Mouse (Mus musculus) neural tube, embryonic 11.5 days (tissue): ENCODE data around the gene Irf3. TPM values are rescaled to one million over a fixed set of nuclear protein-coding genes. Genes with fewer than 3 reads are reported as not detected.

Experiments used
- ATAC-seq: fragments of 200-750 bp; cut with Nextera tagmentation; 2 replicates; pipeline ENCODE4 v1.8.0; 2017; ENCODE audit warnings: moderate number of reproducible peaks, mild to moderate bottlenecking, moderate TSS enrichment, moderate library complexity; ENCODE audit not compliant: insufficient read depth, low FRiP score, low TSS enrichment
- DNase-seq: peaks from one replicate; pipeline ENCODE4 v3.0.0-alpha.2; 2015; ENCODE audit warnings: low spot score
- H3K27ac ChIP-seq: fragments of 300-500 bp; sonication (generic); 2 replicates; pipeline ENCODE4 v1.5.1; 2014; ENCODE audit warnings: low read depth, mild to moderate bottlenecking, low read length
- H3K27me3 ChIP-seq: fragments of 300-500 bp; sonication (generic); 2 replicates; pipeline ENCODE4 v1.6.1; 2014; ENCODE audit warnings: mild to moderate bottlenecking, low read length, mixed read lengths; ENCODE audit not compliant: control insufficient read depth, insufficient read depth
- H3K36me3 ChIP-seq: fragments of 300-500 bp; sonication (generic); 2 replicates; pipeline ENCODE4 v1.6.1; 2014; ENCODE audit warnings: mild to moderate bottlenecking, low read length, moderate library complexity, mixed read lengths; ENCODE audit not compliant: control insufficient read depth, insufficient read depth
- H3K4me1 ChIP-seq: fragments of 300-500 bp; sonication (generic); 2 replicates; pipeline ENCODE4 v1.6.1; 2014; ENCODE audit warnings: low read length, mixed read lengths; ENCODE audit not compliant: control insufficient read depth, insufficient read depth
- H3K4me2 ChIP-seq: fragments of 300-500 bp; sonication (generic); 2 replicates; pipeline ENCODE4 v1.6.1; 2014; ENCODE audit warnings: low read depth, mild to moderate bottlenecking, moderate library complexity
- H3K4me3 ChIP-seq: fragments of 300-500 bp; sonication (generic); 2 replicates; pipeline ENCODE4 v1.5.1; 2014; ENCODE audit warnings: low read depth, low read length
- H3K9ac ChIP-seq: fragments of 300-500 bp; sonication (generic); 2 replicates; pipeline ENCODE4 v1.6.1; 2014; ENCODE audit warnings: mild to moderate bottlenecking, low read length
- H3K9me3 ChIP-seq: fragments of 300-500 bp; sonication (generic); 2 replicates; pipeline ENCODE4 v1.6.1; 2016; ENCODE audit warnings: low read length; ENCODE audit not compliant: control insufficient read depth
- WGBS: fragments of 180-500 bp; shearing (Covaris S2); extraction: QIAGEN DNeasy Blood & Tissue Kit; methylation state at CpG from one replicate; pipeline ENCODE4 v1.1.7; 2014; 5-methylcytosine and 5-hydroxymethylcytosine counted together
- polyA plus RNA-seq: library from polyadenylated mRNA; unstranded; fragments of >200 nt; fragmentation: Nextera tagmentation; extraction: Ambion mirVana; gene quantifications from 2 replicates; pipeline ENCODE4 v1.2.1, GENCODE M21; 2014

Irf3 gene
- polyA plus RNA-seq, 1 experiment from 2014 or later: 72.3 TPM

DNA sequence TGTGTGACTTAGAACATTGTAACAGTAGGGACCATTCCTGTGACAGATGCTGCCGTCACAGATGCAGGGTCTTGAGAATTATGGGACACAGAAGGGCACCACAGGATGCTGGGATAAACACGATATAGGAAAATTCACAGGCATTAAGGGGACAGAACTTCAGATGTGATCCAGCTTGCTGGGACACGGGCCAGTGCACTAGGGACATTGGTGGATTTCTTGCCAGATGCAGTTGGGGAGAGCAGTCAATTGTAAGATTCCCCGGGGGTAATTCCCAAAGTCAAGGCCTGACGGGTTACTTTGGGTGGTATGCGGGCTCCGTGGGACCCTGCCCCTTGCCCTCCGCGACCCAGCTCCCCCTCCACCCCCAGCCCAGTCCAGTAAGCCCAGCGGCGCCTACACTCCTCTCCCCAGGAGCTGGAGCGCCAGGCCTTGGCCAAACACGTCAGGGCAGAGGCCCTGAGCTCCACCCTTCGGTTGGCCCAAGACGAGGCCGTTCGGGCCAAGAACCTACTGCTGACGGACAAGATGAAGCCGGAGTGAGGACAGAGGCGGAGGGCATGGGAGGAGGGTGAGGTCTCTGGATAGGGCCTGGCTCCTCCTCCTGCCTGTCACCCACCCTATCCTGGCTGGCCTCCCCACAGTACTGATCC lies 40.1 kb upstream of the Irf3 start:
- ATAC-seq: no peak
- H3K9me3 ChIP-seq: no peaks in the 10 kb centered on the region
- H3K27me3 ChIP-seq: no peaks in the 10 kb centered on the region
- H3K27ac ChIP-seq: no peak overlapping the region
- H3K4me3 ChIP-seq: no peak overlapping the region
- 73% methylated on average over 20 of the region's 20 CpGs for WGBS
- H3K36me3 ChIP-seq: no peaks in the 10 kb centered on the region
- no peak for DNase-seq
- H3K4me1 ChIP-seq: no peaks in the 10 kb centered on the region
- H3K4me2 ChIP-seq: no peak overlapping the region
- no peak overlapping the region for H3K9ac ChIP-seq

DNA sequence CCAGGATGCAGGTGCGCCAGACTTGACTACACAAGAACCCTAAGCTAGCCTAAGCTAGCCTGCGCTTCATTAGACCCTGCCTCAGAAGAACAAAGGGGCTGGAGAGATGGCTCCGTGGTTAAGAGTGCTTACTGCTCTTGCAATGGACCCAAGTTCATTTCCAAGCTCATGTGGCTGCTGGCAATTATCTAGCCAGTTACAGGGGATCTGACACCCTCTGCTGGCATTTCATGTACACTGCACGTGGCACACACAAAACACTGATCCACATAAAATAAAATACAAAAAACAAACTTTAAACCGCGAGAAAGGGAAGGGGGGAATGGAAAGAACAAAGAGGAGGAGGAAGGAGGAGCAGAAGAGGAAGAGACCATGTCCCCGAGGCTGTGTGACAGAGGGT lies 39.2 kb upstream of the Irf3 start:
- ATAC-seq (no peak), DNase-seq (no peak)
- H3K27ac ChIP-seq: no peak overlapping the region
- no peaks in the 10 kb centered on the region for H3K27me3 ChIP-seq
- 0 out of 2 replicates have a peak, but pooled peaks cover 2% of the 10 kb centered on the region for H3K36me3 ChIP-seq
- WGBS: 64% methylated on average over 7 of the region's 7 CpGs
- H3K4me1 ChIP-seq: no peaks in the 10 kb centered on the region
- no peak overlapping the region for H3K9ac ChIP-seq
- no peaks in the 10 kb centered on the region for H3K9me3 ChIP-seq
- no peak overlapping the region for H3K4me3 ChIP-seq
- no peak overlapping the region for H3K4me2 ChIP-seq

DNA sequence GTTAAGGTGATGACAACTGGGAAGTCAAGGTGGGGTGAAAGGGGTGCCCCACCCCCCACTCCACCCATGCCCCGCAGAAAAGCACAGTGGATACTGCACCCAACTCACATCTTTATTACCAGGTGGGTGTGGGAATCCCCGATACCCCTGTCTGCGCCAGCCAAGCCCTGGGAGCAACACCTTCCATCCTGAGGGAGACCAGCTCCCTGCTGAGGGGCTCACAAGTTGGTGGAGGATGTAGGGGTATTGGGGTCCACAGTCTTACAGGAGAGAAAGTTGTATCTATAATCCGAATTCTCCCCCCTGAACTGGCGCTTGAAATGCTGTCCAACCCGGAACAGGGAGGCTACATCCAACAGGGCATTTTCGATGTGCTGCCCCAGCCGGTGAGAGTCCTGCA lies 38.2 kb upstream of the Irf3 start:
- no peaks in the 10 kb centered on the region for H3K27me3 ChIP-seq
- no peaks in the 10 kb centered on the region for H3K4me1 ChIP-seq
- WGBS: 91% methylated on average over 8 of the region's 8 CpGs
- no peak for DNase-seq
- H3K9ac ChIP-seq: no peak overlapping the region
- H3K4me3 ChIP-seq: no peak overlapping the region
- H3K4me2 ChIP-seq: no peak overlapping the region
- H3K27ac ChIP-seq: no peak overlapping the region
- 0 out of 2 replicates have a peak, but pooled peaks cover 2% of the 10 kb centered on the region for H3K36me3 ChIP-seq
- no peaks in the 10 kb centered on the region for H3K9me3 ChIP-seq
- no peak for ATAC-seq

DNA sequence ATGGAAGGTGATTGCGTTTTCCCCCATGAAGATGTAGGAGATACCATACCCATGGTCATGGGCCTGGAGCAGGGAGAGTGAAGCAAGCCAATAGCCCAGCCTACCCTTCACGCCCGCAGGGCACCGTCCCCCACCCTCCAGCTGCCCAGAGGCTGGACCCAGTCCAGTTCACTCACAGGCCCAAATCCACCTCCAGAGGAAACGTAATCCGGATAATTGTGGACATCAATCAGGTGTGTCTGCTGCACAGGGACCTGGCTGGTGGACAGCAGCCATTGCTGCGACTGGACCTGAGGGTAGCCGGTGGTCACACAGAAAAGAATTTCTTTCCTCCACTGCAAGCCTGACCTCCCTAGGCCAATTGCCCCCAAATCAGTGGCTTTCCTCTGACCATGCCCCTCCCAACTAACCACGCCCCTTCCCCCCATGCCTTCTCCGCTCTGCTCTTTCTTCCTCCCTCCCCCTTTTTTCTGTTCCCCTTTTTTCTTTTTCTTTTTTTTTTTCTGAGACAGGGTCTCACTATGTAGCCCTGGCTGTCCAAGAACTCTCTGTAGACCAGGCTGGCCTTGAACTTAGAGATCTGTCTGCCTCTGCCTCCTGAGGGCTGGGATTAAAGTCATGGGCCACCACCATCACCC lies 37.5 kb upstream of the Irf3 start:
- no peaks in the 10 kb centered on the region for H3K4me1 ChIP-seq
- DNase-seq: no peak
- no peak overlapping the region for H3K4me3 ChIP-seq
- H3K36me3 ChIP-seq: 0 out of 2 replicates have a peak, but pooled peaks cover 2% of the 10 kb centered on the region
- H3K27ac ChIP-seq: no peak overlapping the region
- no peaks in the 10 kb centered on the region for H3K27me3 ChIP-seq
- ATAC-seq: no peak
- H3K9me3 ChIP-seq: no peaks in the 10 kb centered on the region
- 90% methylated on average over 10 of the region's 10 CpGs for WGBS
- H3K9ac ChIP-seq: no peak overlapping the region
- no peak overlapping the region for H3K4me2 ChIP-seq

DNA sequence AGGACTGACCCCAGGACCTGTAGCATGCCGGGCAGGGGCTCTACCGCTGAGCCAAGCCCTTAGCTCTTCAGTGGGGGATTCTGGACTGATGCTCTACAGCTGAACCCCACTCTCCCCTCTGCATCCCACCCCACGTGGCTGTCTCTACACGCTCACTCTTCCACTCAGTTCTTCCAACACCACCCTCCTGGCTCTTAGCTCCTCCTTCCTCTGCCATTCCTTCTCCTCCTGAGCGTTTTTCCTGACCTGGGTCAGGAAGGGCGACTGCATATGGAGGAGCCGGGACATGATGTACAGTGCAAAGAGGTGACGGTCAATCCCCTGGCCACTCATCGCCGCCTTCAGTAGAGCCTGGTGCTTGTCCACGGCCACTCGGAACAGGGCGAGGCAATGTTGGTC lies 36.9 kb upstream of the Irf3 start:
- Histone ChIP-seq H3K9ac (no peak overlapping the region), H3K27ac (no peak overlapping the region), H3K4me1 (no peaks in the 10 kb centered on the region), H3K9me3 (no peaks in the 10 kb centered on the region), H3K4me2 (no peak overlapping the region), H3K4me3 (no peak overlapping the region), H3K27me3 (no peaks in the 10 kb centered on the region), H3K36me3 (peaks cover 4% of the 10 kb centered on the region; the same call in 1 of the 2 replicates)
- ATAC-seq (no peak), DNase-seq (no peak)
- 93% methylated on average over 13 of the region's 13 CpGs for WGBS

DNA sequence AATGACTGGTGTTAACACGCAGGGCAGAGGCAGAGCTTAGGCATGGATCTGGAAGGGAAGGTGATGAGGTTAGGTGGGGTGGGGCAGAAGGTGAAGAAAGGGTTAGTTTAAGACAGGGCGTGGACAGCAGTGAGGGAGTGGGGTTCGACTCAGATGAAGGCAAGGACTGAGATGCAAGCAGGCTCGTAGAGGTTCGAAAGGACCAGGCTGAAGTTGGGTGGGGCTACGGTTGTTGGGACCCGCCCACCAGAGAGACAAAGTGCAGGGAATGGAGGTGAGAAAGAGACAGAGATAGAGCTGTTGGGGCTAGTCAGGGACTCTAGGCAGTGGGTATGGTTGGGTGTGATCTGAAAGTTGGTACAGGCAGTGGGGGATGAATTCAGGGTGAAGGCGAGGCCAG lies 35.1 kb upstream of the Irf3 start:
- Histone ChIP-seq H3K4me3 (no peak overlapping the region), H3K4me1 (no peaks in the 10 kb centered on the region), H3K27ac (no peak overlapping the region), H3K9ac (no peak overlapping the region), H3K27me3 (no peaks in the 10 kb centered on the region), H3K36me3 (peaks cover 6% of the 10 kb centered on the region; the same call in 1 of the 2 replicates), H3K4me2 (no peak overlapping the region), H3K9me3 (no peaks in the 10 kb centered on the region)
- no peak for DNase-seq
- ATAC-seq: no peak
- 86% methylated on average over 8 of the region's 8 CpGs for WGBS

DNA sequence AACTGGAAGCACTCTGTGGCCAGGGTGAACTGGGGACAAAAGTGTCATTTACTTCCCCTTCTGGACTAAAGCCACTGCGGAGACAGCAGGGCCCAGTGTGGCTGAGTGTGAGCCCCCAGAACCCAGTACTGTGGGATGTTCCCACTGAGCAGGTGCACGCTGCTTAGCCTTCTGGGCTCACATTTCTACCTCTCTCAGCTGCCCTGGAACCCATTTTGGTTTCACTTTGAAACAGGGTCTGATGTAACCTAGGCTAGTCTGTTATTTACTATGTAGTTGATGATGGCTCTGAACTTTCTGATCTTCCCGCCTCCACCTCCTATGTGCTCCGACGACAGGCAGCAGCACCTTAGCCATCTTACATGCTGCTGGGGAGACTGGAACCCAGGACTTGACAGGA lies 34.6 kb upstream of the Irf3 start:
- no peak for DNase-seq
- H3K4me2 ChIP-seq: no peak overlapping the region
- no peak overlapping the region for H3K4me3 ChIP-seq
- no peaks in the 10 kb centered on the region for H3K4me1 ChIP-seq
- ATAC-seq: no peak
- H3K27ac ChIP-seq: no peak overlapping the region
- H3K27me3 ChIP-seq: no peaks in the 10 kb centered on the region
- WGBS: 87% methylated on average over 5 of the region's 5 CpGs
- H3K9ac ChIP-seq: no peak overlapping the region
- H3K36me3 ChIP-seq: peaks cover 6% of the 10 kb centered on the region; the same call in 1 of the 2 replicates
- H3K9me3 ChIP-seq: no peaks in the 10 kb centered on the region

DNA sequence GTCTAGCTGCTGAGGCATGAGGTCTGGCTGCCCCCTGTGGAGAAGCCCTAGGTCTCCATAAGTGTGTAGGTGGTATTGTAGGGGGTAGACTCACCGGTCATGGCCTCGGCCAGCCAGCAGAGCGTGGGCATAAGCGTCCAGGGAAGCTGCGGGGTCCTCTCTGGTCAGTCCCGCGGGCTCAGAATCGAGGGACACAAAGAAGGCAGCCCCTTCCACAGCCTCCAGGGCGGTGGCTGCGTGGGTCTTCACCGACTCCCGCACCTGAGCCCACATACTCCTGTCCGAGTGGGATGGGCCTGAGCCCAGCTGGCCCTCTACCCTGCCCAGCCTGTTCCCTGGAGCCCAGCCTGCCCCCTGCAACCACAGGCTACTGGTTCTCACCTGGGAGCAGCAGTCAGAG lies 32.5 kb upstream of the Irf3 start:
- Histone ChIP-seq H3K36me3 (peaks cover 6% of the 10 kb centered on the region; the same call in 1 of the 2 replicates), H3K27me3 (no peaks in the 10 kb centered on the region), H3K4me2 (no peak overlapping the region), H3K27ac (no peak overlapping the region), H3K9ac (no peak overlapping the region), H3K9me3 (no peaks in the 10 kb centered on the region), H3K4me1 (no peaks in the 10 kb centered on the region), H3K4me3 (no peak overlapping the region)
- ATAC-seq (no peak), DNase-seq (no peak)
- 94% methylated on average over 13 of the region's 13 CpGs for WGBS

DNA sequence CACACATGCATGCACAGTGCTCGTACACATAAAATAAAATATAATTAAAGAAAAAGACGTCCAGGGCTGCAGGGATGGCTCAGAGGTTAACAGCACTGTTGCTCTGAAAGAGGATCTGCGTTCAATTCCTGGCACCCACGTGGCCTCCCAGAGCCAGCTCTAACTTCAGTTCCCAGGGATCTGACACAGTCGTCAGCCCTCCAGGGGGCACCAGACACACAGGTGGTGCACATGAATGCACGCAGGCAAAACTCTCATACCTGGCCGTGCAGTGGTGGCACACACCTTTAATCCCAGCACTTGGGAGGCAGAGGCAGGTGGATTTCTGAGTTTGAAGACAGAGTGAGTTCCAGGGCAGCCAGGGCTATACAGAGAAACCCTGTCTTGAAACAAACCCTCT lies 31.5 kb upstream of the Irf3 start:
- no peak overlapping the region for H3K4me3 ChIP-seq
- H3K27ac ChIP-seq: no peak overlapping the region
- H3K4me2 ChIP-seq: no peak overlapping the region
- H3K9me3 ChIP-seq: no peaks in the 10 kb centered on the region
- H3K27me3 ChIP-seq: no peaks in the 10 kb centered on the region
- peaks cover 3% of the 10 kb centered on the region for H3K4me1 ChIP-seq
- H3K9ac ChIP-seq: no peak overlapping the region
- DNase-seq (no peak), ATAC-seq (no peak)
- peaks cover 7% of the 10 kb centered on the region; the same call in 1 of the 2 replicates for H3K36me3 ChIP-seq
- 86% methylated on average over 7 of the region's 7 CpGs for WGBS
